Mouse (Mus musculus) stomach, postnatal 0 days (tissue): Measurements from ENCODE around the gene Gna15. TPM values are rescaled to one million over a fixed set of nuclear protein-coding genes. Genes with fewer than 3 reads are reported as not detected.

Source experiments
- ATAC-seq: fragments of 200-750 bp; cut with Nextera tagmentation; 2 replicates; pipeline ENCODE4 v1.8.0; 2017; ENCODE audit not compliant: low FRiP score, low TSS enrichment
- DNase-seq: peaks from one replicate; pipeline ENCODE4 v3.0.0-alpha.2; 2016; ENCODE audit warnings: low spot score
- H3K27ac ChIP-seq: fragments of 300-500 bp; sonication (generic); replicated peaks from 2 replicates; pipeline ENCODE4 v1.5.1; 2014; ENCODE audit warnings: mild to moderate bottlenecking, control low read depth
- H3K27me3 ChIP-seq: fragments of 300-500 bp; sonication (generic); 2 replicates; pipeline ENCODE4 v1.6.1; 2014; ENCODE audit warnings: low read length; ENCODE audit not compliant: control insufficient read depth, insufficient read depth
- H3K36me3 ChIP-seq: fragments of 300-500 bp; sonication (generic); 2 replicates; pipeline ENCODE4 v1.6.1; 2014; ENCODE audit warnings: low read length, mixed read lengths; ENCODE audit not compliant: control insufficient read depth, insufficient read depth
- H3K4me1 ChIP-seq: fragments of 300-500 bp; sonication (generic); replicated peaks from 2 replicates; pipeline ENCODE4 v1.6.1; 2014; ENCODE audit warnings: antibody characterized with exemption; ENCODE audit not compliant: control insufficient read depth, insufficient read depth
- H3K4me2 ChIP-seq: fragments of 300-500 bp; sonication (generic); replicated peaks from 2 replicates; pipeline ENCODE4 v1.6.1; 2014; ENCODE audit warnings: low read depth, mild to moderate bottlenecking, control low read depth, moderate library complexity
- H3K4me3 ChIP-seq: fragments of 300-500 bp; sonication (generic); 2 replicates; pipeline ENCODE4 v1.5.1; 2014; ENCODE audit warnings: low read depth, low read length, control low read depth
- H3K9ac ChIP-seq: fragments of 300-500 bp; sonication (generic); 2 replicates; pipeline ENCODE4 v1.6.1; 2014; ENCODE audit warnings: mild to moderate bottlenecking, low read length, control low read depth, mixed read lengths
- H3K9me3 ChIP-seq: fragments of 300-500 bp; sonication (generic); 2 replicates; pipeline ENCODE4 v1.6.1; 2016; ENCODE audit warnings: low read length; ENCODE audit not compliant: control insufficient read depth
- CTCF ChIP-seq: IDR thresholded peaks from 2 replicates; pipeline ENCODE4 v1.5.1; 2016; ENCODE audit warnings: antibody characterized with exemption, low read depth, mild to moderate bottlenecking, moderate library complexity
- EP300 ChIP-seq: optimal IDR thresholded peaks from 2 replicates; pipeline ENCODE3; 2016; ENCODE audit warnings: antibody characterized with exemption
- WGBS: fragments of 180-500 bp; shearing (Covaris S2); extraction: QIAGEN DNeasy Blood & Tissue Kit; methylation state at CpG from one replicate; pipeline ENCODE4 v1.1.7; 2014; 5-methylcytosine and 5-hydroxymethylcytosine counted together
- polyA plus RNA-seq: library from polyadenylated mRNA; unstranded; fragments of >200 nt; fragmentation: Nextera tagmentation; extraction: Ambion mirVana; gene quantifications from 2 replicates; pipeline ENCODE4 v1.2.1, GENCODE M21; 2015

Gene Gna15
- polyA plus RNA-seq, 1 experiment from 2014 or later, result 10.1 TPM

DNA sequence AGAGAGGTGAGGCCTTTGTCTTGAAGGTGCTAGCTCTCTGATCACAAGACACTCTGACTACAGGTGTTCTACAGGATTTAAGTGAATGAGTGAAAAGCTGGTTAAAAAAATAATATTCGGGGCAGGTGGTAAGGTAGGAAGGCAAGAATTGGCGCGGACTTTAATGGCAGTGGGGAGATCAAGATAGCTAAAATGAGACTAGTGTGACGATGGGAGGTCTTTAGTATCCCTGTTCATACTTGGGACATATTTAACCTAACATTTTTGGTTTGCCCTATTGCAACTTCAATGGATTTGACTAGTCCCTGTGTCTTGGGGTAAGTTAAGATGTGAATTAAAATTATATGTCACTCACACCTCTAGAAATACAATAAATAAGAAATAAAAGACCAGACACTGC is 27.1 kb downstream of the Gna15 start:
- Histone ChIP-seq H3K4me3 (peak overlapping the region; percentile 79), H3K9ac (no peak overlapping the region), H3K9me3 (no peaks in the 10 kb centered on the region), H3K4me2 (peak overlapping the region; percentile 35), H3K27ac (no peak overlapping the region), H3K36me3 (peaks cover 4% of the 10 kb centered on the region; the same call in 1 of the 2 replicates), H3K27me3 (no peaks in the 10 kb centered on the region), H3K4me1 (peaks cover 3% of the 10 kb centered on the region; the same call in 1 of the 2 replicates)
- DNase-seq (no peak), ATAC-seq (no peak)
- no peak for TF ChIP-seq CTCF
- no peak for TF ChIP-seq EP300
- WGBS, result 23% methylated on average over 4 of the region's 4 CpGs

DNA sequence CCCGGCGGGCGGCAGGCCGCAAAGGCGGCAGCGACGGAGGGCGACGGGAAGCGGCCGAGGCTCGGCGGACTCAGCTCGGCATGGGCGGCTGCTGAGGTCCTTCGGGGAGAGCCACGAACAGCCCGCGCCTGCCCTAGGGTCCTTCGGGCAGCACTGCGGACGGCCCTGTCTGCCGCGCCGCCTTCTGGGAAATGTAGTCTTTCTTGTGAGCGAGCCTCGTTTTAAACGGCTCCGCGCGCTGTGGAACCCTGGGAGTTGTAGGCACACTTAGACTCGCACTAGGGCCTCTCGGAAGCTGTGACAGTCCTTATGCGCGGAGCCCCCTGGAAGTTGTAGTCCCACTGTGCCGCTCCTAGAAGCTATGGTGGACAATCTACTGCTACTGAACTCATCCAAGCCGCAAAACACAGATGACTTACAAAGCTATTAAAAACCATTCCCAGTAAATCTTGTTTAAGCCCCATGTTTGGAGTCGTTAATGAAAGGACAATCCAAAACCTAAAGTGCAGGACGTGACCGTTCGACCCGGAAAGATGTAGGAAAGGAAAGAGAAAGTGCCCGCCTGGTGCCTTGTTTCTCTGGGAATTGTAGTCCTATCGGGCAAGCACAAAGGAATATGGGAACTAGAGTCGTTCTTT is 27.6 kb downstream of the Gna15 start, which contains the start of gene Ncln:
Ncln (minus strand) TSS at position 129 of the 638 bp plus-strand sequence.
- H3K4me3 ChIP-seq, result peak within 1 kb of the TSS; percentile 79
- peak within 1 kb of the TSS; percentile 74 for H3K27ac ChIP-seq
- under 1% methylated on average over 42 of the region's 45 CpGs for WGBS
- H3K4me2 ChIP-seq, result peak within 1 kb of the TSS; percentile 90
- no peaks in the 10 kb centered on the region for H3K9me3 ChIP-seq
- H3K27me3 ChIP-seq, result no peaks in the 10 kb centered on the region
- peak; percentile 97 for ATAC-seq
- peaks cover 3% of the 10 kb centered on the region; the same call in 1 of the 2 replicates for H3K4me1 ChIP-seq
- TF ChIP-seq CTCF (no peak; the same call in 1 of the 2 replicates), EP300 (peak; percentile 62)
- peak; percentile 98 for DNase-seq
- peak within 1 kb of the TSS; percentile 90 for H3K9ac ChIP-seq
- H3K36me3 ChIP-seq, result peaks cover 9% of the 10 kb centered on the region; the same call in 1 of the 2 replicates

GRCm38 (mm10) chr10:81495616-81496263 is 28.3 kb downstream of the Gna15 start:
- no peak for DNase-seq
- peak; percentile 10 for ATAC-seq
- TF ChIP-seq CTCF, result no peak
- TF ChIP-seq EP300, result no peak
- Histone ChIP-seq H3K4me1 (peaks cover 3% of the 10 kb centered on the region; the same call in 1 of the 2 replicates), H3K36me3 (peaks cover 15% of the 10 kb centered on the region), H3K27ac (peak overlapping the region; percentile 63; the same call in 1 of the 2 replicates), H3K9ac (peak overlapping the region; percentile 90), H3K4me2 (peak overlapping the region; percentile 90), H3K4me3 (peak overlapping the region; percentile 79), H3K27me3 (no peaks in the 10 kb centered on the region), H3K9me3 (no peaks in the 10 kb centered on the region)
- WGBS, result 1% methylated on average over 41 of the region's 41 CpGs

- no peak for ATAC-seq
- H3K9ac ChIP-seq, result peak overlapping the region; percentile 90
- no peaks in the 10 kb centered on the region for H3K27me3 ChIP-seq
- no peak overlapping the region for H3K27ac ChIP-seq
- DNase-seq, result no peak
- peak overlapping the region; percentile 79 for H3K4me3 ChIP-seq
- H3K4me2 ChIP-seq, result peak overlapping the region; percentile 90
- no peak for TF ChIP-seq CTCF
- no peak for TF ChIP-seq EP300
- WGBS, result 66% methylated on average over 6 of the region's 6 CpGs
- H3K9me3 ChIP-seq, result no peaks in the 10 kb centered on the region
- H3K36me3 ChIP-seq, result peaks cover 16% of the 10 kb centered on the region
- H3K4me1 ChIP-seq, result peaks cover 3% of the 10 kb centered on the region; the same call in 1 of the 2 replicates
Observed at GRCm38 (mm10) chr10:81495151-81495550, 28.9 kb downstream of the Gna15 start.

GRCm38 (mm10) chr10:81494260-81495041 is 29.6 kb downstream of the Gna15 start:
- Histone ChIP-seq H3K4me3 (no peak overlapping the region), H3K9ac (peak overlapping the region; percentile 90), H3K27me3 (no peaks in the 10 kb centered on the region), H3K27ac (no peak overlapping the region), H3K4me2 (peak overlapping the region; percentile 90), H3K36me3 (peaks cover 19% of the 10 kb centered on the region), H3K4me1 (peaks cover 3% of the 10 kb centered on the region; the same call in 1 of the 2 replicates), H3K9me3 (no peaks in the 10 kb centered on the region)
- DNase-seq (no peak), ATAC-seq (no peak)
- TF ChIP-seq EP300, result no peak
- no peak for TF ChIP-seq CTCF
- 81% methylated on average over 11 of the region's 11 CpGs for WGBS
